Mouse (Mus musculus): ENCODE measurements around the gene Ttc5.
"Not testable (repeated sequence)": the region's sequence is repeated elsewhere in the genome, so short reads cannot be mapped to it uniquely, and the experiment has no call there.

Ttc5 gene

DNA sequence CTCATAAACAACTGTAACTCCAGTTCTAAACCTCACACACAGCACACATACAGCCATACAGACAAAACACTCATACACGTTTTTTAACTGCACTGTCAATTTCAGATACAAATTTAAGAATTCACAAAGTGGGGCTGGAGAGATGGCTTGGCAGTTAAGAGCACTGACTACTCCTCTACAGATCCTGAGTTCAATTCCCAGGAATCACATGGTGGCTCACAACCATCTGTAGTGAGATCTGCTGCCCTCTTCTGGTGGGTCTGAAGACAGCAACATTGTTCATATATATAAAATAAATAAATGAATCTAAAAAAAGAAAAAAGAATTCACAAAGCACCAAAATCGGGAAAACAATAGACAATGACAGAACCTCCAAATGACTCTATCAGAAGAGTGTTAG, 14.0 kb downstream of the Ttc5 start:
- DNase-seq (ENCODE audit: low read depth, low spot score): peak; percentile 53

DNA sequence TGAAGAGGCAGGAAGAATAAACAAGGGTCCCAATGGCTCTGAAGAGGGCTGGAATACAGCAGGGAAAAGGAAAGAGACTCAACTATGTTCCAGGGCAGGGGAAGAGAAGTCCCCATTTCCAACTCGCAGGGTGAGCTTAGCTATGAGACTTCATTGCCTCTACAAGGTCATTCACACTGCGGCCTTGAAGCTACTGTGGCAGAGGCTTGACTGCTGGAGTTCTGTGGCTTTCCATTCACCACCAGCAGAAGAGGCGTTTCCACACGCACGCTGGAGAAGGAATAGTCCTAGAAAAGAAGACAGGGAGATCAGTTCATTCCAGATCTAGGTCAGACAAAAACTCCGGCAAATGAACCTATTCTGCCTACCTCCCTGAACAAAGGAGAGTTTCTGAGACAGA, 19.6 kb downstream of the Ttc5 start:
- no peak for DNase-seq (ENCODE audit: low read depth, low spot score)

DNA sequence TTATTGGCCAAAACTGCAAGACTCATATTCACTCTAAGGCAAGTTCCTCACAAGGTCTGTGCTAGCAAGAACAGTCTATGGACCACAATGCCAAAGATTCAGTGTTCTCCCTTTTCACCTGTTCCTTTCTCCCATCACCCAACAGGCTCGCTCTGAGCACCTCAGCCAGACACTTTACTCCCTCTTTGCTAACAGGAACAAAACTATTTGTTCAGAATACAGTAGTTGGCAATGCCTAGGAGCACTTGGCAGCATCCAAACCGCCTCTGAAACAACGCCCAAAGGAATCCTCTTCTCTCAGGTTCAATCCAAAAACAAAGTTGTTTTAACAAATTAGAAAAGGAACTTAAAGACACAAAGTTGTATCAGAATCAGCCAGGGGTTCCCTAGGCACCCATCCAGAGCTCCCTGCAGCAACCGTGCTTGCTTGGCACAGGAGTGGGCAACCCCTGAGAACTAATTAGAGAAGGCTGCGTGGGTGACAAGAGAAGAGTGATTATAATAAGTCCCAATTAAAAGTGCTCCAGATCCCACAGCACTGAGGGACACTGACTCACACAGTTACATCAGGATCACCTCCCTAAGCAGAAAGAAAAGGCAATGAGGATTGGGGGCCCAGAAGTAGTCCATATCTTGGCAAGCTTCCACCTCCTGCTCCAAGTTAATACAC, 26.8 kb downstream of the Ttc5 start:
- no peak for DNase-seq (ENCODE audit: low read depth, low spot score)

DNA sequence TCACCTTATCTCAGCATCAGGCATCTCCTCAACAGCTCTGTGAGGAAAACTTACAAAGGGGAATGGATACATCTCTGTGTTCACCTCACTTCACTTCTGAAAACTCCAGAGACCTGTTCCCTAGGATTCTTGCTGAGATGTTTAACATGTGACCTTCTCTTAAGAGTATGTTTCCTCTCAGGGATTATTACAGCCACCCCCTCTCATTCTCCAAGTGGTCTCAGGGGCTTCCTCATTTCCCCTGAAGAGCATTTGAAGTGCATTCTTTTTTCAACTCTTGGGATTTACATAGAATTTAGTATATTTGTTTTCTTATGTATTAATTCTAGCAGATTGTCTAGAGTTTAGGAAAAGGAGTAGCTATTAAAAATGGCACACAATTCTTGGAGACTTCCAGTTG, 40.3 kb downstream of the Ttc5 start, which contains the start of gene Olfr749:
Olfr749 (minus strand) TSS at position 101 of the 400 bp plus-strand sequence.
- no peak for DNase-seq (ENCODE audit: low read depth, low spot score)

DNA sequence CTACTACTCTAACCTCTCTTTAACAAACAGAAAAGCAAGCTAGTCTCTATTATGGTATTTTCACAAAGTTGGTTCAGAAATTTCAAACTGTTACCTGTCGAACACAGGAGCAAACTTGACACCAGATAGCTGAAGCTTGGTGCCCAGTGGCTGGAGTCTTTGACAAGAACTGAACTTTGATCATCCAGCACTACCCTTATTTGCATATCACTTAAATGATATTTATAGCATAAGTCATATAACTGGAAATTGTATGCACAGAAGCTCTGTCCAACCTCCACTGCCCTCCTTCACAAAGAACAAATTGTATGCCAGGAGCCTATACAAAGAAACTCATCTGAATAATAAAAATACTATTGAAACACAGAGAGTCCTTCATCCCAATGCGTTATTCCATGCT, 43.7 kb downstream of the Ttc5 start:
- DNase-seq (ENCODE audit: low read depth, low spot score): no peak

DNA sequence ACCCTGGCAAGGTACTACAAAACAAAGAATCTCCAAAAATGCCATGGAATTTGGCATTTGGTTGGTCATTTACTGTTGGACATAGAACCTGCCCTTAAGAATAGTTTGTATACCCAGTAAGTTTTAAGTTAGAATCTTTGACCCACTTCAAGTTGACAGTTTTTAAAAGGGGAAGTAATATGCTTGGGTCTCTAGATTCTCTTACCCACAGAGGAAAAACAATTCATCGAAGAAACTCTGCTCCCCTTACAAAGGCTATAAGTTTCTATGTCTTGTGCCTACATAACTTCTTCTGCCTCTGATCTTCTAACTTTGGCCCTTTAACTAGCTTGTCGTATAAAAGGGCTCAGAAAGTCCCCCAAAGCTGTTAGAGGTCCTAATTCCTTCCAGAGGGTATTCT, 45.0 kb downstream of the Ttc5 start:
- no peak for DNase-seq (ENCODE audit: low read depth, low spot score)

DNA sequence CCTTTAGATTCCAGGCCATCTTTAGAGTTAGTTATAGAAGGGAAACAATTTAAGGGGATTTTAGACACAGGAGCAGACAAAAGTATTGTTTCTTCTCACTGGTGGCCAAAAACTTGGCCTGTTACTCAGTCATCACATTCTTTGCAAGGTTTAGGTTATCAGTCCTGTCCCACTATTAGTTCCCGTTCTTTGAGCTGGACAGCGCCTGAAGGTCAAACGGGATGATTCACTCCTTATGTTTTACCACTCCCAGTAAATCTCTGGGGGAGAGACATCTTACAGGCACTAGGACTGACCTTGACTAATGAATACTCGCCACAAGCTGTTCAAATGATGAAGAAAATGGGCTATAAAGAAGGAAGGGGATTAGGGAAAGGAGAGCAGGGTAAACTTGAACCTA, 62.9 kb downstream of the Ttc5 start:
- DNase-seq (ENCODE audit: low read depth, low spot score): not testable (repeated sequence)

DNA sequence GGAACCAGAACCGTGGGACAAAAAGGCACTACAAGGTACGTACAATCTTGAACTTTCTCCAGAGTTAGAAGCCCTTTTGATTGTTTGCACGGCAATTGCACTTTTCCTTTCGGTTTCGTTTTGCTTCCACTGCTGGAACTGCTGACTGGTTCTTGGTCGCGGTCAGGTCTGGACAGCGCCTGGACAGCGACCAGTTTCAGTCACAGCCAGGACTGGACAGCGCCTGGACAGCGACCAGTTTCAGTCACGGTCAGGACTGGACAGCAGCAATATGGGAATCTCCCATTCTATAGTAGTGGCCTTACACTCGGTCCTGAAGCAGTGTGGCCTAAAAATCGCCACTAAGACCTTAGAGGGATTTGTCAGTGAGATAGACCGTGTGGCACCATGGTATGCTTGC, 65.4 kb downstream of the Ttc5 start:
- DNase-seq (ENCODE audit: low read depth, low spot score): not testable (repeated sequence)
